Mouse (Mus musculus): ENCODE data around the gene Pde4d. TPM values are rescaled to one million over a fixed set of nuclear protein-coding genes. Genes with fewer than 3 reads are reported as not detected.

The Pde4d gene
- total and polyA plus RNA-seq, 3 experiments, result 18.5 to 18.8 TPM; not detected in 1

DNA sequence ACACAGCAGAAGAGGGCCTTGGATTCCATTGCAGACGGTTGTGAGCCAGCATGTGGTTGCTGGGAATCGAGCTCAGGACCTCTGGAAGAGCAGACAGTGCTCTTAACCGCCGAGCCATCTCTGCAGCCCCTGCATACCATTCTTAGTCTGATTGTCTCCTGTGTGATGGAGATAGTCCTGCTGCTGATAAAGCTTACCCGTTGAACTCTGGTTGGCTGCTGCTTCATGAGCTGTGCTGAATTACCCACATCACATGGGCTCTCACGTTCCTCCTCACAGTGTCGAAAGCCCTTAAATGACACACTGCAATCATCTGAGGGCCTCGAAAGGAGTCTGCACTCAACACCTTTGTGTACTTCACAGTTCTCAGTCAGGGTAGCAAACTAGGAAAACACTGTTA is 1468.9 kb downstream of the Pde4d start:
- H3K4me3 ChIP-seq (ENCODE audit: control insufficient read depth in 1 of 2, insufficient read depth in 1 of 2, low read depth in 2 of 2, low read length in 2 of 2), result no peak overlapping the region
- H3K27ac ChIP-seq (ENCODE audit: control insufficient read depth, low read depth, low read length), result no peak overlapping the region
- H3K36me3 ChIP-seq (ENCODE audit: control insufficient read depth in 1 of 2, insufficient read depth in 2 of 2, low read length in 2 of 2), result no peaks in the 10 kb centered on the region; a peak in 1 of 4 replicates
- DNase-seq (ENCODE audit: low read depth, low spot score), result no peak
- no peaks in the 10 kb centered on the region for H3K9me3 ChIP-seq (replicated peaks; ENCODE audit: insufficient read depth, low read length)
- H3K79me2 ChIP-seq (ENCODE audit: control insufficient read depth, insufficient read depth, low read length, poor library complexity), result no peaks in the 10 kb centered on the region
- H3K9ac ChIP-seq (ENCODE audit: control insufficient read depth, low read depth, low read length, poor library complexity, severe bottlenecking), result no peak overlapping the region
- H3K4me1 ChIP-seq (ENCODE audit: control insufficient read depth in 1 of 2, insufficient read depth in 2 of 2, low read length in 2 of 2), result no peaks in the 10 kb centered on the region
- TF ChIP-seq MAZ (IDR thresholded peaks at IDR 0.05; ENCODE audit: low read depth, low read length) (no peak), GATA1 (IDR thresholded peaks at IDR 0.05; ENCODE audit: low read depth, low read length) (no peak)
- H3K27me3 ChIP-seq (ENCODE audit: control insufficient read depth in 1 of 2, insufficient read depth in 2 of 2, low read length in 2 of 2), result no peaks in the 10 kb centered on the region

DNA sequence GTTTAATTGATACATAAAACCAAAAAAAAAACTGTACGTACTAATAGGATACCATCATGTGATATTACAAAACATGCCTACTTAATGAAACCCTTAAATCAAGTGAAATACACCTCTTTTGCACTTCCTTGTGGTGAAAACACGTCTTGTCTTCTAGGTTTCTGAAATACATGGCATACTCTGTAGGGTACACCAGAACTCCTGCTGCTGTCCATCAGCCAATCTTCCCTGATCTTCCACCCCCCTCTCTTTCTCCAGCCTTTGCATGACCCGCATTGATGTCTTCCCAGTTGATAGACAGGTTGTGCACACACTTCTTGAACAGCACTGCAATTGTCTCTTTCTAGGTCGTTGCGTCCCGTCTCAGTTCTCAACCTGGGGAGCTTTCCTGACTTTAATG is 1470.5 kb downstream of the Pde4d start:
- H3K27ac ChIP-seq (ENCODE audit: control insufficient read depth, low read depth, low read length), result no peak overlapping the region
- H3K4me1 ChIP-seq (ENCODE audit: control insufficient read depth in 1 of 2, insufficient read depth in 2 of 2, low read length in 2 of 2), result no peaks in the 10 kb centered on the region
- H3K9me3 ChIP-seq (replicated peaks; ENCODE audit: insufficient read depth, low read length), result no peaks in the 10 kb centered on the region
- H3K36me3 ChIP-seq (ENCODE audit: control insufficient read depth in 1 of 2, insufficient read depth in 2 of 2, low read length in 2 of 2), result no peaks in the 10 kb centered on the region; a peak in 1 of 4 replicates
- no peaks in the 10 kb centered on the region for H3K27me3 ChIP-seq (ENCODE audit: control insufficient read depth in 1 of 2, insufficient read depth in 2 of 2, low read length in 2 of 2)
- DNase-seq (ENCODE audit: low read depth, low spot score), result no peak
- no peaks in the 10 kb centered on the region for H3K79me2 ChIP-seq (ENCODE audit: control insufficient read depth, insufficient read depth, low read length, poor library complexity)
- no peak for TF ChIP-seq MAZ (IDR thresholded peaks at IDR 0.05; ENCODE audit: low read depth, low read length)
- TF ChIP-seq EP300 (IDR thresholded peaks at IDR 0.05; ENCODE audit: low read depth in 1 of 2, low read length in 2 of 2), result no peak
- TF ChIP-seq MYB (IDR thresholded peaks at IDR 0.05; ENCODE audit: low read depth, low read length), result no peak
- no peak for TF ChIP-seq MAX (IDR thresholded peaks at IDR 0.05; ENCODE audit: low read length)
- no peak for TF ChIP-seq BHLHE40 (IDR thresholded peaks at IDR 0.05; ENCODE audit: borderline replicate concordance, low read depth, low read length)
- TF ChIP-seq RAD21 (IDR thresholded peaks at IDR 0.05; ENCODE audit: low read depth, low read length), result no peak
- no peak for TF ChIP-seq MXI1 (IDR thresholded peaks at IDR 0.05; ENCODE audit: low read depth, low read length)
- no peak for TF ChIP-seq USF2 (IDR thresholded peaks at IDR 0.05; ENCODE audit: borderline replicate concordance in 1 of 2, insufficient read depth in 1 of 2, low read depth in 1 of 2, low read length in 2 of 2)
- no peak for TF ChIP-seq GATA1 (IDR thresholded peaks at IDR 0.05; ENCODE audit: low read depth, low read length)
- H3K4me3 ChIP-seq (ENCODE audit: control insufficient read depth in 1 of 2, insufficient read depth in 1 of 2, low read depth in 2 of 2, low read length in 2 of 2), result no peak overlapping the region
- H3K9ac ChIP-seq (ENCODE audit: control insufficient read depth, low read depth, low read length, poor library complexity, severe bottlenecking), result no peak overlapping the region

DNA sequence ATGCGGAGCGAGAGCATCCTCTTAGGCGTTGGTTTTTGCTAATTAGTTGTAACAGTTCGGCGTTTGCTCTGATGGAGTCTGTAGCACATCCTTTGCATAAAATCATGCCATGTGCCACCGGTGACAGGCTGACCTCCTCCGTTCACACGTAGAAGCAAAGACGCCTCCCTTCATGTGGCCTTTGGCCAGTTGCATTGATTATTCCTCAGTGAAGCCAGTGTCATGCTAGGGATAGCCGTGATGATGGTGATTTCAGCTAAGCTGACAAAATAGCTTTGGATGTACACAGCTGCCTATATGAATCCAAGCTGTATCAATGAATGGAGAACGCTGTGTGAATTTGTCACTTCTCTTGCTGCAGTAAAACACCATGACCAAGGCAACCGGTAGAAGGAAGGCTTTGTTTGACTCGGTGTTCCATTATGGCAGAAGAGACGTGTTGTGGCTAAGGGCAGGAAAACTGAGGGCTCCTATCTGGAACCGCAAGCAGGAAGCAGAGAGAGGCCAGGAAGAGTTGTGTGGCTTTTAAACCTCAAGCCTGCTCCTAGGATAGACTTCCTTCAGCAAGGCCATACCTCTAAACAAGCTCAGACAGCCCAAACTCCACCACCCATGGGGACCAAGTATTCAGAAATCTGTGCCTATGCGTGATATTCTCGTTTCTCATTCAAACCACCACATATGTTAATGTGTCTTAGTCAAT is 1471.7 kb downstream of the Pde4d start:
- no peak overlapping the region for H3K9ac ChIP-seq (ENCODE audit: control insufficient read depth, low read depth, low read length, poor library complexity, severe bottlenecking)
- no peaks in the 10 kb centered on the region for H3K79me2 ChIP-seq (ENCODE audit: control insufficient read depth, insufficient read depth, low read length, poor library complexity)
- H3K4me1 ChIP-seq (ENCODE audit: control insufficient read depth in 1 of 2, insufficient read depth in 2 of 2, low read length in 2 of 2), result peaks cover 0 to 3% of the 10 kb centered on the region in 2 experiments; a peak in 2 of 4 replicates
- no peaks in the 10 kb centered on the region for H3K9me3 ChIP-seq (replicated peaks; ENCODE audit: insufficient read depth, low read length)
- no peaks in the 10 kb centered on the region for H3K27me3 ChIP-seq (ENCODE audit: control insufficient read depth in 1 of 2, insufficient read depth in 2 of 2, low read length in 2 of 2)
- no peak for DNase-seq (ENCODE audit: low read depth, low spot score)
- H3K27ac ChIP-seq (ENCODE audit: control insufficient read depth, low read depth, low read length), result no peak overlapping the region
- peaks cover 0 to 7% of the 10 kb centered on the region in 2 experiments; a peak in 3 of 4 replicates for H3K36me3 ChIP-seq (ENCODE audit: control insufficient read depth in 1 of 2, insufficient read depth in 2 of 2, low read length in 2 of 2)
- no peak for TF ChIP-seq HCFC1 (IDR thresholded peaks at IDR 0.05; ENCODE audit: low read depth, low read length)
- no peak for TF ChIP-seq MAFK (IDR thresholded peaks at IDR 0.05; ENCODE audit: borderline replicate concordance, low read depth, low read length)
- TF ChIP-seq ELF1 (IDR thresholded peaks at IDR 0.05; ENCODE audit: low read depth, low read length), result no peak
- TF ChIP-seq CTCF (IDR thresholded peaks at IDR 0.05 in 2 of 3, conservative IDR thresholded peaks at IDR 0.05 in 1 of 3; ENCODE audit: control insufficient read depth in 1 of 3, insufficient read depth in 1 of 3, low read depth in 2 of 3, low read length in 3 of 3, poor library complexity in 1 of 3, severe bottlenecking in 1 of 3), result no peak
- no peak for TF ChIP-seq GABPA (IDR thresholded peaks at IDR 0.05; ENCODE audit: low read depth, low read length)
- TF ChIP-seq SMC3 (IDR thresholded peaks at IDR 0.05; ENCODE audit: low read depth, low read length), result no peak
- TF ChIP-seq USF2 (IDR thresholded peaks at IDR 0.05; ENCODE audit: borderline replicate concordance in 1 of 2, insufficient read depth in 1 of 2, low read depth in 1 of 2, low read length in 2 of 2), result no peak
- TF ChIP-seq ZMIZ1 (IDR thresholded peaks at IDR 0.05; ENCODE audit: low read depth, low read length), result no peak
- TF ChIP-seq MXI1 (IDR thresholded peaks at IDR 0.05; ENCODE audit: low read depth, low read length), result no peak
- H3K4me3 ChIP-seq (ENCODE audit: control insufficient read depth in 1 of 2, insufficient read depth in 1 of 2, low read depth in 2 of 2, low read length in 2 of 2), result no peak overlapping the region

All from MEL (cell line).